Comparison of ENCODE assay signal across 30 mouse cellular contexts in genomic region chr11:88933030-88933429, GRCm38 (mm10). TPM values are rescaled to one million over a fixed set of nuclear protein-coding genes. Genes with fewer than 3 reads are reported as not detected.
DNase-seq lines count a peak whose midpoint lies in the region; ATAC-seq lines count a peak whose summit lies in the region.
"Had no signal": no experiment of that assay in that cellular context is flagged by ENCODE, and none has a peak within 500 bp of the region (broad histone marks: within the 10 kb centered on the region; RNA-seq: fewer than 3 reads in every experiment).

No protein-coding gene starts in this region.

- H3K4me1 ChIP-seq in midbrain, embryonic 11.5 days (ENCODE audit: control insufficient read depth, insufficient read depth, low read length), result no peaks in the 10 kb centered on the region
- H3K4me1 ChIP-seq in midbrain, embryonic 10.5 days, result no peaks in the 10 kb centered on the region
- H3K4me1 ChIP-seq: embryonic facial prominence, embryonic 13.5 days; embryonic facial prominence, embryonic 15.5 days; forebrain, embryonic 10.5 days; forebrain, embryonic 12.5 days had no signal

- no peak overlapping the region for H3K4me3 ChIP-seq in midbrain, embryonic 11.5 days (ENCODE audit: low read depth, low read length)
- H3K4me3 ChIP-seq in midbrain, embryonic 10.5 days, result no peak overlapping the region
- H3K4me3 ChIP-seq: embryonic facial prominence, embryonic 13.5 days; embryonic facial prominence, embryonic 15.5 days; erythroblast, embryonic 14.5 days; forebrain, embryonic 10.5 days; forebrain, embryonic 12.5 days had no signal

- DNase-seq in midbrain, embryonic 11.5 days (ENCODE audit: low spot score, missing footprints), result peak; percentile 56
- no peak for DNase-seq in midbrain, embryonic 10.5 days (ENCODE audit: low spot score)
- DNase-seq in ES-CJ7 (ENCODE audit: low read depth, low spot score) (peak; percentile 51), R1 (ENCODE audit: low read depth, low spot score) (peak; percentile 59)
- DNase-seq in layer of hippocampus, adult 9-11 months, result no peak
- no peak for DNase-seq in spleen, postnatal 10 days (ENCODE audit: low spot score in 2 of 2)
- DNase-seq: adrenal gland, adult 2 months; adrenal gland, postnatal 10 days; adrenal gland, postnatal 25 days; B cell, adult 2 months; cerebellum, adult 11 months; cerebellum, adult 18-20 months; cerebellum, adult 8-10 months; cerebellum, adult 9-11 months; cerebellum, postnatal 14 days; cerebellum, postnatal 36 days; embryo, embryonic 11 days had no signal

- H3K4me2 ChIP-seq in midbrain, embryonic 11.5 days, result no peak overlapping the region
- H3K4me2 ChIP-seq: embryonic facial prominence, embryonic 13.5 days; embryonic facial prominence, embryonic 15.5 days; forebrain, embryonic 12.5 days had no signal

- ATAC-seq in midbrain, embryonic 11.5 days (ENCODE audit: low FRiP score), result no peak
- ATAC-seq: CD4-positive, CD25-positive, alpha-beta regulatory T cell, adult 4 months; forebrain, embryonic 14.5 days; forebrain, embryonic 16.5 days; Patski had no signal

- H3K36me3 ChIP-seq in midbrain, embryonic 11.5 days (ENCODE audit: control insufficient read depth, insufficient read depth, low read length), result 0 out of 2 replicates have a peak, but pooled peaks cover 4% of the 10 kb centered on the region
- H3K36me3 ChIP-seq in midbrain, embryonic 10.5 days, result peaks cover 97% of the 10 kb centered on the region

- no peak overlapping the region for H3K9ac ChIP-seq in midbrain, embryonic 11.5 days (ENCODE audit: low read length)
- H3K9ac ChIP-seq: embryonic facial prominence, embryonic 13.5 days; embryonic facial prominence, embryonic 15.5 days; forebrain, embryonic 12.5 days had no signal

- no peak overlapping the region for H3K27ac ChIP-seq in midbrain, embryonic 11.5 days (ENCODE audit: low read depth, low read length)
- H3K27ac ChIP-seq in midbrain, embryonic 10.5 days (replicated peaks), result no peak overlapping the region
- H3K27ac ChIP-seq: embryonic facial prominence, embryonic 13.5 days; embryonic facial prominence, embryonic 15.5 days; forebrain, embryonic 10.5 days; forebrain, embryonic 12.5 days had no signal

- 96% methylated on average over 9 of the region's 9 CpGs for WGBS in midbrain, embryonic 11.5 days
- WGBS in midbrain, embryonic 10.5 days, result 92% methylated on average over 9 of the region's 9 CpGs

- no peaks in the 10 kb centered on the region for H3K27me3 ChIP-seq in midbrain, embryonic 11.5 days (ENCODE audit: control insufficient read depth, insufficient read depth, low read length)
- H3K27me3 ChIP-seq in midbrain, embryonic 10.5 days (ENCODE audit: low read depth, poor library complexity, severe bottlenecking), result no peaks in the 10 kb centered on the region
- H3K27me3 ChIP-seq: CH12.LX; embryonic facial prominence, embryonic 13.5 days; embryonic facial prominence, embryonic 15.5 days; forebrain, embryonic 12.5 days; Patski had no signal

- no peaks in the 10 kb centered on the region for H3K9me3 ChIP-seq in midbrain, embryonic 11.5 days (ENCODE audit: control insufficient read depth, low read length)
- no peaks in the 10 kb centered on the region for H3K9me3 ChIP-seq in midbrain, embryonic 10.5 days (replicated peaks)
- H3K9me3 ChIP-seq: embryonic facial prominence, embryonic 13.5 days; embryonic facial prominence, embryonic 15.5 days; forebrain, embryonic 10.5 days; forebrain, embryonic 12.5 days; G1E had no signal

RNA-seq across cellular contexts. Expression of gene Scpep1, which starts 22.2 kb away (rescaled TPM):
- 74.2 and 76.7 TPM in 2 replicates for polyA plus RNA-seq in midbrain, embryonic 11.5 days (2014; fragmentation: Nextera tagmentation; extraction: Ambion mirVana)
- polyA plus RNA-seq in midbrain, embryonic 10.5 days (2016; fragmentation: Nextera tagmentation; extraction: Ambion mirVana), result 75.5 and 81.0 TPM in 2 replicates

RNA-seq across cellular contexts. Expression of gene Elobl, which starts 33.7 kb away (rescaled TPM):
- not detected in 2 replicates for polyA plus RNA-seq in midbrain, embryonic 11.5 days (2014; fragmentation: Nextera tagmentation; extraction: Ambion mirVana)
- not detected in 2 replicates for polyA plus RNA-seq in midbrain, embryonic 10.5 days (2016; fragmentation: Nextera tagmentation; extraction: Ambion mirVana)
- polyA plus RNA-seq: brain, embryonic 14.5 days; CD4-positive, CD25-positive, alpha-beta regulatory T cell, adult 4 months; embryonic facial prominence, embryonic 11.5 days; embryonic facial prominence, embryonic 13.5 days; embryonic facial prominence, embryonic 15.5 days; erythroblast, embryonic 14.5 days; forebrain, embryonic 10.5 days; forebrain, embryonic 12.5 days; forebrain, embryonic 14.5 days; forebrain, embryonic 16.5 days; G1E had no signal

RNA-seq across cellular contexts. Expression of gene Coil, which starts 37.0 kb away (rescaled TPM):
- 24.2 and 24.5 TPM in 2 replicates for polyA plus RNA-seq in midbrain, embryonic 11.5 days (2014; fragmentation: Nextera tagmentation; extraction: Ambion mirVana)
- 29.9 and 30.3 TPM in 2 replicates for polyA plus RNA-seq in midbrain, embryonic 10.5 days (2016; fragmentation: Nextera tagmentation; extraction: Ambion mirVana)

Comparison
In these comparisons a context has a peak if more than half of its experiments do, and no peak if none do; other contexts are left out.
1. DNase-seq: peak in midbrain, embryonic 11.5 days (single experiment), ES-CJ7 (single experiment) and R1 (single experiment); none in midbrain, embryonic 10.5 days (single experiment), layer of hippocampus, adult 9-11 months (single experiment) and spleen, postnatal 10 days (0 of 2).